Mouse (Mus musculus): ENCODE data around the gene Ltb4r1.

GRCm38 (mm10) chr14:55765696-55766095 is at the start of gene Ltb4r1:
- TF ChIP-seq POLR2A (IDR thresholded peaks at IDR 0.05; ENCODE audit: low read depth, low read length) (no peak), CTCF (IDR thresholded peaks at IDR 0.05; ENCODE audit: borderline replicate concordance, insufficient read depth, low read length) (no peak)

Measured in embryonic fibroblast, embryonic 13.5 days (primary cell).